Mouse (Mus musculus) heart, adult 9 months (tissue): ENCODE results near the gene Klf3.
"Not testable (repeated sequence)": the region's sequence is repeated elsewhere in the genome, so short reads cannot be mapped to it uniquely, and the experiment has no call there.

ENCODE experiments used
- DNase-seq, 2 experiments: peaks; one replicate each; pipeline ENCODE4 v3.0.0; 2022; ENCODE audit warnings: low spot score in 2 of 2

Gene Klf3

DNA sequence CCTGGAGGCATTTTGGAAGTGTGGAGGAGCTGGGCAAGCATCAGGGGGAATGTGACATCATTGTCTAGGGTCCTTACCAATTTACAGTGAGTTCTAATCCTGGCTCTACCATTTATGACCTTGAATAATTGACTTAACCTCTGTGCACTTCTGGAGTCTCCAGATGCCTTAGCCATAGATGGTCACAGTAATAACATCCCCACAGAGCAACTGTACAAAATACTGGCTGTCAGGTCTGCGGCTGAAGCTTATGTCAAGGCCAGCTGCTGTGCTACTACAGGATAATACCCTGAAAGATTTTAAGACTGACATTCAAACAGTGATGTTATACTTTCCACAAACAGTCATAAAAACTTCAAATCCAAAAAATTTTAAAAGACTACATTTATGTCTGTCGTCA, 75.3 kb downstream of the Klf3 start:
- DNase-seq: no peak

GRCm38 (mm10) chr5:64879241-64879640, 76.1 kb downstream of the Klf3 start:
- no peak for DNase-seq

DNA sequence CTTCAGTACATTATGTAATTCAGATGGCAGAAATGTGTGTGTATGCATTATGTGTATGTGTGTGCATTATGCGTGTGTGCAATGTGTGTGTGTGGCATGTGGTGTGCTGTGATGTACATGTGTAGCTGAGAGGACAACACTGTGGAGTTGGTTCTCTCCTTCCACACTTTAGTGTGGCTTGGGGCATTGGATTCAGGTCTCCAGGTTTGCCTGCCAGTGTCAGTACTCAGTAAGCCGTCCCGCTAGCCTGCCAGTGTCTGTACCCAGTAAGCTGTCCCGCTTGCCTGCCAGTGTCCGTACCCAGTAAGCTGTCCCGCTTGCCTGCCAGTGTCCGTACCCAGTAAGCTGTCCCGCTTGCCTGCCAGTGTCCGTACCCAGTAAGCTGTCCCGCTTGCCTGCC, 78.4 kb downstream of the Klf3 start:
- not testable (repeated sequence) for DNase-seq

DNA sequence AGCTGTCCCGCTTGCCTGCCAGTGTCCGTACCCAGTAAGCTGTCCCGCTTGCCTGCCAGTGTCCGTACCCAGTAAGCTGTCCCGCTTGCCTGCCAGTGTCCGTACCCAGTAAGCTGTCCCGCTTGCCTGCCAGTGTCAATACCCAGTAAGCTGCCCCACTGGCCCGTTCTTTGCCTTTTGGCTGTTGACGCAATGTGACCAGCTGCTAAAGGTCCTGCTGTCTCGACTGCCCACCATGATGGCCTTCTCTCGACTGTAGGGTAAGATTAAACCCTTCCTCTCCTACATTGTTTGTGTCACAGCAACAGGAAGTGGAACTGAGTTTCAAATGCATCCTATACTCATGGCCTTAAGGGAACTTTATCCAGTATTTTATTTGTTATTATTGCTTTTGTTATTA, 78.8 kb downstream of the Klf3 start:
- DNase-seq: not testable (repeated sequence)
